Mouse (Mus musculus): ENCODE measurements around the gene Drosha.
"Not testable (repeated sequence)": the region's sequence is repeated elsewhere in the genome, so short reads cannot be mapped to it uniquely, and the experiment has no call there.

Drosha gene

DNA sequence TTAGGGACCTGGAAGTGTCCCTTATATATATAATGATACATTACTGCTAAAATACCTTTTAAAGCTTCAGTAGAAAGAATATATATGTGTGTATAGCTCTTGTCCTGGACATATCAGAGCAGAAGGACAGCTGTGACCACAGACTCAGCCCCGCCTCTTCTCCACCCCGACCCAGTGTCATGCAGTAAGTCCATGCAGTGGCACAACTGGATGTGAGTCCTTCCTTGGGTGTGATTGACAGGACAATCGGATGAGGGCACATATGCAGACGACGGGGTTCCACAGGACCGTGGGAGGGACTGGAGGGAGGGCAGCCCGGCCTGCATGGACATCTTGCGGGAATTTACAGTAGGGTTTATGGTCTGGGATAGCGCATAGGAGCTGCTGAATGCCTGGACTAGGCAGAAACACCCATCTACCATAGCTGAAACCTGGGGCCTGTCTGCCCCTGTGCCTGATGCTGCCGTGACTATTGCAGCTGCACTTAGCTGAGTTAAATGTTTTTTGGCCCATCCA, 111.7 kb downstream of the Drosha start:
- DNase-seq (ENCODE audit: extremely low spot score), result no peak

DNA sequence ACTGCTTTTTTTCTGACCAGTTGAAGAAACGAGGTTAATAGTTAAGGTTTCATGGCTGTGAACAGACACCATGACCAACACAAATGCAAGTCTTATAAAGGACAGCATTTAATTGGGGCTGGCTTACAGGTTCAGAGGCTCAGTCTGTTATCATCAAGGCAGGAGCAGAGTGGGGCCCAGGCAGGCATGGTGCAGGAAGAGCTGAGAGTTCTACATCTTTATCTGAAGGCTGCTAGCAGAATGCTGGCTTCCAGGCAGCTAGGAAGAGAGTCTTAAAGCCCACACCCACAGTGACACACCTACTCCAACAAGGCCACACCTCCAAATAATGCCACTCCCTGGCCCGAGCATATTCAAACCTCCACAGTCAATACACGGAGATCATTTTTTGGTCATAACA, 112.7 kb downstream of the Drosha start:
- not testable (repeated sequence) for DNase-seq (ENCODE audit: extremely low spot score)

DNA sequence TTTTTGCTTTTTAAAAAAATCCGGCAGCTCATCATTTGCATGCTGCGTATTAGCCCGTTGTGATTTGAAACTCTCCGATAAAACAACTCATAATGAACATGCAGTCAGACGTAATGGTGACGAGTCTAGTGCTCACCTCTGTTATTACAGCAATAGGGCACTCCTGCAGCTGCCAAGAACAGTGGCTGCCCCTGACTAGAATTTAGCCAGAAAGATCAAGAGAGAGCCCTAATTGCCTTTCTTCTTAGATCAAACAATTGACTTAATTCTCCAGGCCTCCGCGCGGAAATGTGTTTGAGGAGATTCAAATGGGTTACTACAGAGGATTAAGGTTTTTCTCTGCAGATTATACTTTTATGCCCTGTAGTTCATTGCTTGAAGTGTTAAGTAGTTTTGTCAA, 116.5 kb downstream of the Drosha start:
- no peak for DNase-seq (ENCODE audit: extremely low spot score)

DNA sequence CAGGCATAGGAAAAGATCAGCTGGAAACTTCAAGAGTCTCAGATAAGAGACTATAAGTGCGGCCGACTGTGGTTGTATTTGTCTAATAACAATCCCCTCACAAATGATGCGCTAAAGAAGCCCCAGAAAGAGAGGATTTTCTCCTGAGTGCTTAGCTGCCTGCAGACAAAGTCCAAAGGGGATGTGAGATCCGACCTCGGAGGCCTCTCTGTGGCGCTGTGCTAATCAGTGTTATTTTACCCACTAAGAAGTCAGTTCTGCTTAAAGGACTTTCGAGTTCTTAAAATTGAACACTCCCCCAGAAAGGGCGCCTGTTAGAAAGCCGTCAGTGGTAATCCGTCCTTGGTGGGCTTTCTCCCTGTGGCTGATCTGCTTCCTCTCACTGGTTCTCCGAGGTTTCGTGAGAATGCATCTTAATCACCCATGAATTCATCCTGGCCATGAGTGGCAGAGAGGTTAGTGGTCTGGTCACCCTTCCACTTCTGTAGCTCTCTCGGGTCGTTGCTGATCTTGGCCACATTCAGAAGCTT, 117.1 kb downstream of the Drosha start:
- peak; percentile 25 for DNase-seq (ENCODE audit: extremely low spot score)

DNA sequence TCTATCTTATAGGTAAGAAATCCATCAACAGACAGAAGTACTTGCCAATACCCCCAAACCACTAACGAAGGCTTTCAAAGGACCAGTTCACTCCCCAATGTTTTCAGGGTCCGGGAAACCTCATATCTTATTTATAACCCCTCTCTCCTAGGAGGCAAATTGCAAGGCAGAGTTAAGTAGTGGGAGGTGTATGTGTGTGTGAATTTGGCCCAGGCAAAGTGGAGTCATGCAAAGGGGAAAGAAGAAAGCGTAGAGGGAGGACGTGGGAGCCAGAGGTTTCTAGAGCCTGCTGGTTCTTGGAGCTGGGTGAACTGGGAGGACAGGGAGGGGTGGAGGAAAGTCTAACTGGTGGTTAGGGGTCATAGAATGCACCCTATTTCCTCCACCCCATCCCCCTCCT, 117.8 kb downstream of the Drosha start:
- DNase-seq (ENCODE audit: extremely low spot score), result no peak

DNA sequence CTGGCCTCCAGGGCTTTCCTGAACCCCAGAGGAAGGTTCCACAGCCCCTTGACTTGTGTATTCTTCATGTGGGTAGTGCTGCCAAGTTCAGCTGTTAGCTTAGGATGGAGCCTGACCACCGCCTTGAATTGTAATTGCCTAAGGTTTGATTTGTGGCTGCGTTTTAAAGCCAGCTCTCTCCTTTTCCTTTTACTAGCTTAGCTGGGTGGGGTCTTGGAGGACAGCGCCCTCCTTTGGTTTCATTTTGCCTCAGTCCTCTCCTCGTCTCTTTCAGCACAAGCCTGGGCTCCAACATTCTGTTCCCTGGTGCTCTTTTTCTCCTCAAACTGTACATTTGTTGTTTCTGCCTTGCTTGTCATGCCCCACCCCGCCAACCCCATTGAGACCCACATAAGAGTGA, 133.4 kb downstream of the Drosha start:
- no peak for DNase-seq (ENCODE audit: extremely low spot score)

DNA sequence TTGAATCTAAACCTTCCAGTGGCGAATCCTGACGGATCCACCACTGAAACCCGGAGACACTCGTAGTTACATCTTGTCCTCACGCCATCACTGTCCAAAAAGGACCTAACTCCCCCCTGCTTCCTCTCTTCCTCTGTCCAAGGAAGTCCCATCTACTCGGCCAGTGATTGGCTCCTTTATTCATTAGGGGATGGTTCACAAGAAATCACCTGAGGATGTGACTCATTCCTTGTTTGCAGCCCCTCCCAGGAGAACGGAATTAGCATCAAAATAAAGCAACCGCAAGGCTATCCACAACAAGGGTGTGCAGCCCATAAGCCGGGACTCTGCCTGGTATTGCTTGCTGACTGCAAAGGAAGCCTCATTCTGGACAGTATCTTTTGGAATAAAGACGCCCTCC, 137.6 kb downstream of the Drosha start:
- DNase-seq (ENCODE audit: extremely low spot score), result no peak

DNA sequence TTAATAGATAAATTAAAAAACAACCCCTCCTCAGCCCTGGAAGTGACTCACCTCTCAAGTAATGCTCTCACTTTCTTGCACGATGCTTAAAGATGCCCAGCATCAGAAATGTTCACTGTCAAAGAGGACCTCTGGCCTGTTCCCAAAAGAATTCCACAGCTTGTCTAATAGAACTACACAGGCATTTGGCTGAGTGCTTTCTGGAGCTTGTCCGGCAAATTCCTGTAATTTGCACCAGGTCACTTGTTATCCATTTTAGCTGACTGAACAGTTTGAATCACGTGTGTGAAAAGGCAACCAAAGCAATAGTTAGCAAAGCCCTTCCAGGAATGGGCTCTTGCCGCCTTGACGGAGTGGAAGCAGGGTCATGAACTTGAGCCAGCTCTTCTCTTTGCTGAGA, 140.6 kb downstream of the Drosha start:
- no peak for DNase-seq (ENCODE audit: extremely low spot score)

DNA sequence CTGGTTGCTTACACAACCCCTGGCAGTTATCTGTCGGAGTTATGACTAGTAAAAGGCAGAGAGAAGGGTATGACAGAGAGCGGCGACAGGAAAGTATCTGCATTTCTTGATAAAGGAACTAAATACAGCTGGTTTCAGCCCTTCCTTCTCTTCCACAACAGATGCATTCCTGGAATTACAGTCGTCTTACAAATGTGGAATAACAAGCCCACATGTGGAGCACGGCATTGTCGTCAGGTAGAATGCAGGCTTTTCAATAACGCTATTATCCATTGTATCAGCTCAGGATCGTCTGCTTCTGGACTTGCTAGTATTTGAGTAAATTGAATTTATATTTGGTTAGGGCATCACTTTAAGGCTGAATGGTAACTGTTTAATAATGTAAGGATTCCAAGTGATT, 144.2 kb downstream of the Drosha start:
- no peak for DNase-seq (ENCODE audit: extremely low spot score)

DNA sequence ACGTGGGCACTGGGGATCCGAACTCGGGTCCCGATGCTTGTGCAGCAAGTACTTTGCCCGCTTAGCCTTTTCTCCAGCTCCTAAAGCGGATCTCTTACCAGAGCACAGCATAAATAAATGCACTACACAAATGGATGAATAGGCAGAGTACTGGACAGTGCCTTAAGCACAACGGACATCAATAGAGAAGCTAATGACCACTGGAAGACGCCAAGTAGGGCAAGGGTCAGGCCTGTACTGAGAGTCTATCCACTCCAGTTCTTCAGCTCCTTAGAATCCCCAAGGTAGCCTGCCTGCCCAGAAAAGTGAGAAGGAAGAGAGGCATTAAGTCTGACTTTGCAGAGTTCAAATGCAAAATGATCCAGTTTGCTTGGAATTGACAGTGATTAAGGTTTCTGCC, 147.8 kb downstream of the Drosha start:
- DNase-seq (ENCODE audit: extremely low spot score), result no peak

All from embryo, embryonic 9.5 days (tissue).